8 mouse cellular contexts compared by ENCODE assay signal in genomic region chr17:33915671-33916250, GRCm38 (mm10). TPM values are rescaled to one million over a fixed set of nuclear protein-coding genes. Genes with fewer than 3 reads are reported as not detected.
DNase-seq lines count a peak whose midpoint lies in the region; ATAC-seq lines count a peak whose summit lies in the region.

Gene Tapbp, plus strand, starts transcription at chr17:33915899.
Gene Zbtb22, plus strand, starts transcription at chr17:33915904.

- H3K9ac ChIP-seq in heart, embryonic 13.5 days = peak within 1 kb of the TSS; percentile 85
- peak within 1 kb of the TSS; percentile 82 for H3K9ac ChIP-seq in liver, embryonic 12.5 days
- peak within 1 kb of the TSS; percentile 29; the same call in 1 of the 2 replicates for H3K9ac ChIP-seq in stomach, embryonic 15.5 days

- DNase-seq in CD4-positive, CD25-positive, alpha-beta regulatory T cell, adult 2 months (ENCODE audit: low read depth, low spot score) = peak; percentile 96
- DNase-seq in fat pad, adult 2 months (ENCODE audit: extremely low read depth, low read depth, low spot score) = peak; percentile 89
- peak; percentile 98 for DNase-seq in kidney, postnatal 10 days
- DNase-seq in natural killer cell, adult 2 months (ENCODE audit: low spot score in 2 of 2) = peak; percentile 91 to 93

- peak within 1 kb of the TSS; percentile 81 for H3K4me2 ChIP-seq in heart, embryonic 13.5 days
- H3K4me2 ChIP-seq in liver, embryonic 12.5 days = peak within 1 kb of the TSS; percentile 97
- H3K4me2 ChIP-seq in stomach, embryonic 15.5 days = peak within 1 kb of the TSS; percentile 70

- peaks cover 10% of the 10 kb centered on the region; the same call in 1 of the 2 replicates for H3K4me1 ChIP-seq in brown adipose tissue, adult 24 weeks (ENCODE audit: control insufficient read depth, insufficient read depth, insufficient read length, low read length)
- peaks cover 48% of the 10 kb centered on the region for H3K4me1 ChIP-seq in heart, embryonic 13.5 days
- H3K4me1 ChIP-seq in liver, embryonic 12.5 days = peaks cover 65% of the 10 kb centered on the region
- peaks cover 30% of the 10 kb centered on the region for H3K4me1 ChIP-seq in stomach, embryonic 15.5 days

- H3K9me3 ChIP-seq in heart, embryonic 13.5 days = no peaks in the 10 kb centered on the region
- peaks cover 18% of the 10 kb centered on the region for H3K9me3 ChIP-seq in liver, embryonic 12.5 days (replicated peaks)
- H3K9me3 ChIP-seq in stomach, embryonic 15.5 days = no peaks in the 10 kb centered on the region

- no peaks in the 10 kb centered on the region for H3K27me3 ChIP-seq in heart, embryonic 13.5 days (replicated peaks)
- no peaks in the 10 kb centered on the region for H3K27me3 ChIP-seq in liver, embryonic 12.5 days (replicated peaks)
- H3K27me3 ChIP-seq in stomach, embryonic 15.5 days (replicated peaks) = no peaks in the 10 kb centered on the region

- H3K36me3 ChIP-seq in heart, embryonic 13.5 days = peaks cover 59% of the 10 kb centered on the region
- H3K36me3 ChIP-seq in liver, embryonic 12.5 days = peaks cover 64% of the 10 kb centered on the region
- H3K36me3 ChIP-seq in stomach, embryonic 15.5 days = peaks cover 42% of the 10 kb centered on the region

- peak within 1 kb of the TSS; percentile 96 for H3K4me3 ChIP-seq in brown adipose tissue, adult 24 weeks (ENCODE audit: insufficient read depth, low read depth, low read length)
- peak within 1 kb of the TSS; percentile 68 for H3K4me3 ChIP-seq in heart, embryonic 13.5 days
- peak within 1 kb of the TSS; percentile 74 for H3K4me3 ChIP-seq in liver, embryonic 12.5 days
- H3K4me3 ChIP-seq in stomach, embryonic 15.5 days (replicated peaks) = peak within 1 kb of the TSS; percentile 58

- no peak within 1 kb of the TSS for H3K27ac ChIP-seq in brown adipose tissue, adult 24 weeks (replicated peaks; ENCODE audit: low read depth, low read length)
- H3K27ac ChIP-seq in heart, embryonic 13.5 days (replicated peaks) = peak within 1 kb of the TSS; percentile 79
- peak within 1 kb of the TSS; percentile 87 for H3K27ac ChIP-seq in liver, embryonic 12.5 days
- H3K27ac ChIP-seq in stomach, embryonic 15.5 days = peak within 1 kb of the TSS; percentile 87

- ATAC-seq in heart, embryonic 13.5 days (ENCODE audit: extremely low read depth, insufficient number of reproducible peaks, low FRiP score, low TSS enrichment) = peak; percentile 85
- ATAC-seq in liver, embryonic 12.5 days = peak; percentile 86
- peak; percentile 91 for ATAC-seq in stomach, embryonic 15.5 days (ENCODE audit: insufficient read depth, low FRiP score, low read depth)

- WGBS in heart, embryonic 13.5 days = under 1% methylated on average over 30 of the region's 34 CpGs
- under 1% methylated on average over 33 of the region's 34 CpGs for WGBS in liver, embryonic 12.5 days (ENCODE audit: insufficient replicate concordance)
- under 1% methylated on average over 34 of the region's 34 CpGs for WGBS in stomach, embryonic 15.5 days

RNA-seq across cellular contexts. Expression of gene Tapbp, which starts in this region (rescaled TPM):
- polyA plus RNA-seq in brown adipose tissue, adult 24 weeks (2012; ENCODE audit: insufficient read depth, insufficient read length, missing spikeins) = 75.7 and 99.3 TPM in 2 replicates
- 34.2 and 36.8 TPM in 2 replicates for polyA plus RNA-seq in heart, embryonic 13.5 days (2015; fragmentation: Nextera tagmentation; extraction: Ambion mirVana)
- polyA plus RNA-seq in liver, embryonic 12.5 days (2016; fragmentation: Nextera tagmentation; extraction: Ambion mirVana) = 29.4 and 30.1 TPM in 2 replicates
- 47.3 and 50.1 TPM in 2 replicates for polyA plus RNA-seq in stomach, embryonic 15.5 days (2015; fragmentation: Nextera tagmentation; extraction: Ambion mirVana)

RNA-seq across cellular contexts. Expression of gene Zbtb22, which starts in this region (rescaled TPM):
- 9.5 and 11.1 TPM in 2 replicates for polyA plus RNA-seq in brown adipose tissue, adult 24 weeks (2012; ENCODE audit: insufficient read depth, insufficient read length, missing spikeins)
- polyA plus RNA-seq in heart, embryonic 13.5 days (2015; fragmentation: Nextera tagmentation; extraction: Ambion mirVana) = 12.8 and 12.9 TPM in 2 replicates
- 13.6 and 14.8 TPM in 2 replicates for polyA plus RNA-seq in liver, embryonic 12.5 days (2016; fragmentation: Nextera tagmentation; extraction: Ambion mirVana)
- polyA plus RNA-seq in stomach, embryonic 15.5 days (2015; fragmentation: Nextera tagmentation; extraction: Ambion mirVana) = 15.4 and 16.6 TPM in 2 replicates

Comparison
In these comparisons a context has a peak if more than half of its experiments do, and no peak if none do; other contexts are left out.
1. H3K9ac ChIP-seq: peak in every context shown above with its lines; median percentile 85 in heart, embryonic 13.5 days; 82 in liver, embryonic 12.5 days; 29 in stomach, embryonic 15.5 days.